Mouse (Mus musculus) forebrain, embryonic 11.5 days (tissue): ENCODE data around the gene Trem2. TPM values are rescaled to one million over a fixed set of nuclear protein-coding genes. Genes with fewer than 3 reads are reported as not detected.

ENCODE experiments used
- ATAC-seq: fragments of 200-750 bp; cut with Nextera tagmentation; replicated peaks from 2 replicates; pipeline ENCODE4 v1.8.0; 2017; ENCODE audit warnings: moderate TSS enrichment; ENCODE audit not compliant: low FRiP score
- DNase-seq: peaks from one replicate; pipeline ENCODE4 v3.0.0-alpha.2; 2017; ENCODE audit warnings: low spot score
- H3K27ac ChIP-seq: fragments of 300-500 bp; sonication (generic); 2 replicates; pipeline ENCODE4 v1.5.1; 2014; ENCODE audit warnings: low read depth, low read length
- H3K27me3 ChIP-seq: fragments of 300-500 bp; sonication (generic); 2 replicates; pipeline ENCODE4 v1.6.1; 2014; ENCODE audit warnings: mild to moderate bottlenecking, low read length, mixed read lengths; ENCODE audit not compliant: control insufficient read depth, insufficient read depth
- H3K36me3 ChIP-seq: fragments of 300-500 bp; sonication (generic); 2 replicates; pipeline ENCODE4 v1.6.1; 2014; ENCODE audit warnings: mild to moderate bottlenecking, low read length, moderate library complexity, mixed read lengths; ENCODE audit not compliant: control insufficient read depth, insufficient read depth
- H3K4me1 ChIP-seq: fragments of 300-500 bp; sonication (generic); replicated peaks from 2 replicates; pipeline ENCODE4 v1.6.1; 2014; ENCODE audit warnings: low read length, mixed read lengths; ENCODE audit not compliant: control insufficient read depth, insufficient read depth
- H3K4me2 ChIP-seq: fragments of 300-500 bp; sonication (generic); 2 replicates; pipeline ENCODE4 v1.6.1; 2014; ENCODE audit warnings: low read depth, mild to moderate bottlenecking, low read length, moderate library complexity, mixed read lengths; ENCODE audit not compliant: severe bottlenecking
- H3K4me3 ChIP-seq: fragments of 300-500 bp; sonication (generic); 2 replicates; pipeline ENCODE4 v1.5.1; 2014; ENCODE audit warnings: low read depth, low read length
- H3K9ac ChIP-seq: fragments of 300-500 bp; sonication (generic); 2 replicates; pipeline ENCODE4 v1.6.1; 2014; ENCODE audit warnings: low read length
- H3K9me3 ChIP-seq: fragments of 300-500 bp; sonication (generic); 2 replicates; pipeline ENCODE4 v1.6.1; 2016; ENCODE audit warnings: low read length, mixed read lengths; ENCODE audit not compliant: control insufficient read depth
- WGBS: fragments of 180-500 bp; shearing (Covaris S2); extraction: QIAGEN DNeasy Blood & Tissue Kit; methylation state at CpG from one replicate; pipeline ENCODE4 v1.1.7; 2014; 5-methylcytosine and 5-hydroxymethylcytosine counted together
- polyA plus RNA-seq: library from polyadenylated mRNA; unstranded; fragments of >200 nt; fragmentation: Nextera tagmentation; extraction: Ambion mirVana; gene quantifications from 2 replicates; pipeline ENCODE4 v1.2.1, GENCODE M21; 2014

Gene Trem2
- polyA plus RNA-seq, 1 experiment from 2014 or later, result 1.2 TPM

GRCm38 (mm10) chr17:48372987-48373386 lies 26.8 kb downstream of the Trem2 start:
- Histone ChIP-seq H3K9ac (no peak overlapping the region), H3K4me1 (no peaks in the 10 kb centered on the region), H3K4me3 (no peak overlapping the region), H3K9me3 (no peaks in the 10 kb centered on the region), H3K27me3 (no peaks in the 10 kb centered on the region), H3K27ac (no peak overlapping the region), H3K36me3 (no peaks in the 10 kb centered on the region), H3K4me2 (no peak overlapping the region)
- ATAC-seq (no peak), DNase-seq (no peak)
- 78% methylated on average over 8 of the region's 8 CpGs for WGBS

- Histone ChIP-seq H3K4me3 (no peak overlapping the region), H3K9me3 (no peaks in the 10 kb centered on the region), H3K27ac (no peak overlapping the region), H3K36me3 (no peaks in the 10 kb centered on the region), H3K9ac (no peak overlapping the region), H3K4me2 (no peak overlapping the region), H3K27me3 (no peaks in the 10 kb centered on the region), H3K4me1 (no peaks in the 10 kb centered on the region)
- 89% methylated on average over 1 of the region's 1 CpGs for WGBS
- DNase-seq (no peak), ATAC-seq (no peak)
Observed at GRCm38 (mm10) chr17:48376102-48376501, 29.9 kb downstream of the Trem2 start.

- Histone ChIP-seq H3K9me3 (no peaks in the 10 kb centered on the region), H3K9ac (no peak overlapping the region), H3K27ac (no peak overlapping the region), H3K4me2 (no peak overlapping the region), H3K4me1 (no peaks in the 10 kb centered on the region), H3K36me3 (no peaks in the 10 kb centered on the region), H3K4me3 (no peak overlapping the region), H3K27me3 (no peaks in the 10 kb centered on the region)
- DNase-seq (no peak), ATAC-seq (no peak)
Observed at GRCm38 (mm10) chr17:48379050-48379449, 32.8 kb downstream of the Trem2 start.

GRCm38 (mm10) chr17:48385786-48386461 lies 39.7 kb downstream of the Trem2 start:
- peaks cover 9% of the 10 kb centered on the region; the same call in 1 of the 2 replicates for H3K36me3 ChIP-seq
- H3K27me3 ChIP-seq, result no peaks in the 10 kb centered on the region

GRCm38 (mm10) chr17:48388666-48389065 lies 42.5 kb downstream of the Trem2 start:
- Histone ChIP-seq H3K27ac (no peak overlapping the region), H3K9ac (no peak overlapping the region), H3K4me3 (no peak overlapping the region), H3K4me2 (no peak overlapping the region), H3K4me1 (no peaks in the 10 kb centered on the region), H3K9me3 (no peaks in the 10 kb centered on the region), H3K36me3 (peaks cover 26% of the 10 kb centered on the region), H3K27me3 (no peaks in the 10 kb centered on the region)
- DNase-seq, result no peak
- 88% methylated on average over 2 of the region's 2 CpGs for WGBS
- ATAC-seq, result no peak

More at GRCm38 (mm10) chr17:48385786-48386461, 39.7 kb downstream of the Trem2 start:
- H3K4me2 ChIP-seq, result no peak overlapping the region
- H3K9ac ChIP-seq, result no peak overlapping the region
- H3K4me3 ChIP-seq, result no peak overlapping the region
- DNase-seq (no peak), ATAC-seq (no peak)
- WGBS, result 88% methylated on average over 2 of the region's 2 CpGs
- no peaks in the 10 kb centered on the region for H3K4me1 ChIP-seq
- H3K9me3 ChIP-seq, result no peaks in the 10 kb centered on the region
- no peak overlapping the region for H3K27ac ChIP-seq

GRCm38 (mm10) chr17:48389442-48389841 lies 43.2 kb downstream of the Trem2 start:
- DNase-seq (no peak), ATAC-seq (no peak)
- 93% methylated on average over 5 of the region's 5 CpGs for WGBS
- Histone ChIP-seq H3K4me3 (no peak overlapping the region), H3K9ac (no peak overlapping the region), H3K27me3 (no peaks in the 10 kb centered on the region), H3K27ac (no peak overlapping the region), H3K36me3 (peaks cover 31% of the 10 kb centered on the region), H3K4me2 (no peak overlapping the region), H3K9me3 (no peaks in the 10 kb centered on the region), H3K4me1 (no peaks in the 10 kb centered on the region)

- Histone ChIP-seq H3K27ac (no peak overlapping the region), H3K9ac (no peak overlapping the region), H3K4me3 (no peak overlapping the region), H3K27me3 (no peaks in the 10 kb centered on the region), H3K4me2 (no peak overlapping the region), H3K36me3 (peaks cover 34% of the 10 kb centered on the region), H3K9me3 (no peaks in the 10 kb centered on the region), H3K4me1 (no peaks in the 10 kb centered on the region)
- DNase-seq (no peak), ATAC-seq (no peak)
- 93% methylated on average over 5 of the region's 5 CpGs for WGBS
Observed at GRCm38 (mm10) chr17:48391446-48391845, 45.2 kb downstream of the Trem2 start.

- DNase-seq, result no peak
- H3K4me2 ChIP-seq, result no peak overlapping the region
- no peak for ATAC-seq
- H3K9me3 ChIP-seq, result no peaks in the 10 kb centered on the region
- 97% methylated on average over 3 of the region's 3 CpGs for WGBS
- H3K27ac ChIP-seq, result no peak overlapping the region
- H3K9ac ChIP-seq, result no peak overlapping the region
- no peak overlapping the region for H3K4me3 ChIP-seq
- H3K36me3 ChIP-seq, result peaks cover 34% of the 10 kb centered on the region
- no peaks in the 10 kb centered on the region for H3K27me3 ChIP-seq
- no peaks in the 10 kb centered on the region for H3K4me1 ChIP-seq
Observed at GRCm38 (mm10) chr17:48392616-48393015, 46.4 kb downstream of the Trem2 start.

- ATAC-seq, result no peak
- Histone ChIP-seq H3K27me3 (no peaks in the 10 kb centered on the region), H3K4me2 (no peak overlapping the region), H3K9me3 (no peaks in the 10 kb centered on the region), H3K36me3 (no peaks in the 10 kb centered on the region; the same call in 1 of the 2 replicates), H3K27ac (no peak overlapping the region), H3K9ac (no peak overlapping the region), H3K4me1 (no peaks in the 10 kb centered on the region), H3K4me3 (no peak overlapping the region)
- WGBS, result 86% methylated on average over 4 of the region's 4 CpGs
- DNase-seq, result no peak
Observed at GRCm38 (mm10) chr17:48401710-48402109, 55.5 kb downstream of the Trem2 start.
